Mouse (Mus musculus) liver, adult 2 months (tissue): ENCODE measurements around the gene Ubiad1.

ENCODE experiments used
- CTCF ChIP-seq: fragments of 200-500 bp; IDR thresholded peaks from 2 replicates; pipeline ENCODE4 v1.5.1; 2011; ENCODE audit warnings: low read depth, low read length, control low read depth
- POLR2A ChIP-seq: fragments of 200-500 bp; IDR thresholded peaks from 2 replicates; pipeline ENCODE4 v1.6.1; 2011; ENCODE audit warnings: low read length, control low read depth; ENCODE audit not compliant: insufficient read depth; ENCODE audit errors: extremely low read depth

DNA sequence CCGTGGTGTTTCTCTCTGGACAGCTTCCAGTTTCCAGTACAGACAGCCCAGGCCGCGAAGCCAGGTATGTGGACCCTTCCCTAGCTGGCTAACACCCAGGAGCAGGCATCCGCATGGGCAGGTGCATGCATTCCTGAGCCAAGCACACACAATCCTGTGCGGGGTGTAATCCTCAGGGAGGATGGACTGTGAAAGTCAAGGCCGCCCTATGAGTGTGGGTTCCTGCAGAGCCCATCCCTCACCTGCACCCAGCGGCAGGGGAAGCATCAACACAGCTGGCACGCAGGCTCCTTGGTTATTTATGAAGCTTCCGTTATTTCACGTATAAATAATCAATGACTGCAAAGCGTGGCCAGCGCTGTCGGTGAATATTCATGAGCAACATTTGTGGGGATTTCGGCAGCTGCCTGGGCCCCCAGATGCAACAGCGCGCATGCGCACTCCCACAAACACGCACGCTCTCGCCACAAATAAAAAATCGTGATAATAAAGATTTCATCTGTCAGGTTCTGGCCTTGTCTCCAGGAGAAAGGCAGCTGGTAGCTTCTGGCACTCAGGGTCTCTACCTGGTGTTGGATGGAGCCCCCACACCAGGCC is 52.8 kb downstream of the Ubiad1 start:
- TF ChIP-seq CTCF, result no peak
- no peak for TF ChIP-seq POLR2A
